Mouse (Mus musculus) limb, embryonic 15.5 days (tissue): ENCODE data around the gene Wwtr1. TPM values are rescaled to one million over a fixed set of nuclear protein-coding genes. Genes with fewer than 3 reads are reported as not detected.
A peak's percentile ranks its signal among the peaks of the same experiment; 100 is the strongest.

ENCODE experiments used
- ATAC-seq: fragments of 200-750 bp; cut with Nextera tagmentation; 2 replicates; pipeline ENCODE4 v1.8.0; 2017; ENCODE audit warnings: low read depth, moderate TSS enrichment; ENCODE audit not compliant: insufficient number of reproducible peaks, low FRiP score, low TSS enrichment
- H3K27ac ChIP-seq: fragments of 300-500 bp; sonication (generic); 2 replicates; pipeline ENCODE4 v1.5.1; 2015; ENCODE audit warnings: moderate library complexity, mild to moderate bottlenecking, inconsistent platforms
- H3K27me3 ChIP-seq: fragments of 300-500 bp; sonication (generic); 2 replicates; pipeline ENCODE4 v1.6.1; 2015; ENCODE audit warnings: inconsistent platforms
- H3K36me3 ChIP-seq: fragments of 300-500 bp; sonication (generic); 2 replicates; pipeline ENCODE4 v1.6.1; 2015; ENCODE audit warnings: inconsistent platforms
- H3K4me1 ChIP-seq: fragments of 300-500 bp; sonication (generic); 2 replicates; pipeline ENCODE4 v1.6.1; 2015; ENCODE audit warnings: inconsistent platforms
- H3K4me2 ChIP-seq: fragments of 300-500 bp; sonication (generic); 2 replicates; pipeline ENCODE4 v1.6.1; 2015; ENCODE audit warnings: mild to moderate bottlenecking, inconsistent platforms
- H3K4me3 ChIP-seq: fragments of 300-500 bp; sonication (generic); 2 replicates; pipeline ENCODE4 v1.5.1; 2015; ENCODE audit warnings: mild to moderate bottlenecking, inconsistent platforms
- H3K9ac ChIP-seq: fragments of 300-500 bp; sonication (generic); 2 replicates; pipeline ENCODE4 v1.6.1; 2015; ENCODE audit warnings: inconsistent platforms
- H3K9me3 ChIP-seq: fragments of 300-500 bp; sonication (generic); 2 replicates; pipeline ENCODE4 v1.6.1; 2016; ENCODE audit warnings: inconsistent platforms
- WGBS: fragments of 180-500 bp; shearing (Covaris S2); methylation state at CpG from one replicate; pipeline ENCODE4 v1.1.7; 2015; 5-methylcytosine and 5-hydroxymethylcytosine counted together
- polyA plus RNA-seq: library from polyadenylated mRNA; unstranded; fragments of >200 nt; fragmentation: Nextera tagmentation; extraction: Ambion mirVana; gene quantifications from 2 replicates; pipeline ENCODE4 v1.2.1, GENCODE M21; 2015

Gene Wwtr1
- polyA plus RNA-seq, 1 experiment from 2014 or later: 36.2 TPM

DNA sequence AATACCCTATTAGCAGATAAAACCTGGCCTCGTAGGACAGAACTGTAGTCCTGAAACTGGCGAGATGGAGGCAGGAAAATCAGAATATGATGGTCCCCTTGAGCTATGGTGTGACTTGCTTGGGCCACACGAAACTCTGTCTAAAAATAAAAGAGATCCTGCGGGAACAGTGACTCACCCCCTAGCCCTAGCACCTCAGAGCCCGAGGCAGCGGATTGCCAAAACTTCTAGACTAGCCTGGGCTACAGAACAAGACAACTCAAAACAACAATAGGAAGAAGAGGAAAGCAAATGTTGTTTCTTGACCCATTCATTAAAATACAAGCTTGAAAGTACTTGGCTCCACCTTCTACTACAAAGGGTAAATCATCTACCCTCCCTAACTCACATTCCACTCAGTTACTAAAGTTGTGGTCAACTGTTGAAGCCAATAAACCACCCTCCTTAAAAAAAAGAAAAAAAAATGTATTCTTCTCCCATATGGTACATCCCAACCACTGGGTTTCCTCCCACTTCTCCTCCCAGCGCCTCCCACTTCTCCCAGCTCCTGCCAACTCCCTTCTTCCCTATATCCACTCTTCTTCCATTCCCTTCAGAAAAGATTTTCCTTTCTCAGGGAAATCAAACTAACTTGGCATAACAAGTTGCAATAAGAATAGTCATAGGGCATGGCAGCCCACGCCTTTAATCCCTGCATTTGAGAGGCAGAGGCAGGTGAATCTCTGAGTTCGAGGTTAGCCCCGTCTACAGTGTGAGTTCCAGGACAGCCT is 4.9 kb upstream of the Wwtr1 start:
- Histone ChIP-seq H3K4me3 (no peak overlapping the region), H3K27ac (no peak overlapping the region), H3K9ac (no peak overlapping the region), H3K4me2 (no peak overlapping the region), H3K4me1 (peaks cover 8% of the 10 kb centered on the region), H3K27me3 (no peaks in the 10 kb centered on the region), H3K9me3 (no peaks in the 10 kb centered on the region), H3K36me3 (no peaks in the 10 kb centered on the region)
- no peak for ATAC-seq
- WGBS: 89% methylated on average over 10 of the region's 10 CpGs

DNA sequence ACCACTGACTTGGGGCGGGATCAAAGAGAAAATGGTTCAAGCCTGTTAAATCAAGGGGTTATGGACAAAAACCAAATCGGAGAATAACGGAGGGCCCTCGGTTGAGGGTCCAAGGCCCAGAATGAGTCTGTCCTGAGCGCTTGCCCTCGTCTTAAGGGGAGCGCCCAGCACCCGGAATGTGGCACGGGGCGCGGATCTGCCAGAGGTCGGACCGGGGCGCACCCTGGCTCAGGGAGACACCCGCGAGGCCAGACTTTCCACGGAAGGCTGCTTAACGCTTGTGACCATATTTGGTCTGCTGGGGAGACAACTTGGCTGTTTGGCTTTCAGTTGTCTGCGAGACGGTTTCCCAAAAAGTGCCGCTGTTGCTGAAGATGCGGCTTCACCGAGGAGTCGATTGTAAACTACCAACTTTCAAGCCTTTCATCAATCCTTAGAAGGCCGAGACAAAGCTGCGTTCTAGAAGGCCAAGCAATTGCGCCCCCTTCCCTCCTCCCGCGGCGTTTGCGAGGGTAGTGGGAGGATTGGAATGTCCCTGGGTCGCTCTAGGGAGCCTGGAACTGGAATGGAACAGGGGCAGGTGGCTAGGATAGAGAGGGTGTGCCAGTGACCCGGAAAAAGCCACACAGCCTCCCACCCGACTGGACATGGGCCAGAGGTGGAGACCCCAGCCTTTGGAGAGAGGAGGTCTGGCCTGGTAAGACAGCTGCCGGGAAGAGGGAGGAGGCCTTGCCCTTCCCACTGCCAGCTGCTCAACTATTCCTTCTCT is 530 bp upstream of the Wwtr1 start:
- Histone ChIP-seq H3K27ac (peak overlapping the region; percentile 98), H3K4me2 (peak overlapping the region; percentile 79), H3K4me1 (peaks cover 35% of the 10 kb centered on the region), H3K9me3 (no peaks in the 10 kb centered on the region), H3K27me3 (no peaks in the 10 kb centered on the region), H3K36me3 (no peaks in the 10 kb centered on the region), H3K4me3 (peak overlapping the region; percentile 84), H3K9ac (peak overlapping the region; percentile 90)
- ATAC-seq: peak; percentile 55
- WGBS: under 1% methylated on average over 35 of the region's 35 CpGs

DNA sequence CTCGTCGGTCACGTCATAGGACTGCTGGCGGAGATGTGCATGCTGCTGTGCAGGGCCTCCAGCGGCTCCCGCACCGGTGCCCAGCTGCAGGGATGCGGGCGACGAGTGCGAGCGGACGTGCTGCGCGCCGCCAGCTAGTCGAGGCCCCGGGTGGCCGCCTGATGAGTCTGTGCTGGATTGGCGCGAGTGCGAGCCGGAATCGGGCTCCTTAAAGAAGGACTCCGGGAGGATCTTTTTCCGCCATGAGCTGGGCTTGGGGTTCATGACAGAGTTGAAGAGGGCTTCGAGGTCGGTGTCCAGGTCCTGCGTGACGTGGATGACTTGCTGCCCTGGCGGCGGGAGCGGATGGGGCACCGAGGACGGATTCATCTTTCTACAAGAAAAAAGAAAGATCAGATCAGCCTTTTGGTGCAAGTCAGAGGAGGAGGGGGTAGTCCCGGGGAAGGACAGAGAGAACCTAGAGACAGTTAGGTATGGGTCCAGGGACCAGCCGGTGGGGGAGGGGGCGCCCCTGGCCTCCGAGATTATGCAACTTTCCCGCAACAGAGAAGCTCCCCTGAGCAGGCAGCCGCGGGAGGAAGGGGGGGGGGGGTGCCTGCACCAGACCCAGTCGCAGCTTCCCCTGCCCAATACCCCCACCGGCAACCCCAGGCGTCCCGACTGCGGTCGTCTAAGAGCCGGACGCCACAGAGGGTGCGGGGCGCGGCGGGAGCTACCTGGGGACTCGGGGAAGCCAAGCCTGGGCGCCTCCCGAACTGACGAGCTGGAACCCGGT is 638 bp downstream of the Wwtr1 start:
- Histone ChIP-seq H3K4me2 (peak overlapping the region; percentile 79), H3K36me3 (peaks cover 7% of the 10 kb centered on the region; the same call in 1 of the 2 replicates), H3K9ac (peak overlapping the region; percentile 90), H3K9me3 (no peaks in the 10 kb centered on the region), H3K4me3 (peak overlapping the region; percentile 84), H3K27ac (peak overlapping the region; percentile 98), H3K27me3 (no peaks in the 10 kb centered on the region), H3K4me1 (peaks cover 37% of the 10 kb centered on the region)
- peak; percentile 27 for ATAC-seq
- under 1% methylated on average over 56 of the region's 59 CpGs for WGBS

DNA sequence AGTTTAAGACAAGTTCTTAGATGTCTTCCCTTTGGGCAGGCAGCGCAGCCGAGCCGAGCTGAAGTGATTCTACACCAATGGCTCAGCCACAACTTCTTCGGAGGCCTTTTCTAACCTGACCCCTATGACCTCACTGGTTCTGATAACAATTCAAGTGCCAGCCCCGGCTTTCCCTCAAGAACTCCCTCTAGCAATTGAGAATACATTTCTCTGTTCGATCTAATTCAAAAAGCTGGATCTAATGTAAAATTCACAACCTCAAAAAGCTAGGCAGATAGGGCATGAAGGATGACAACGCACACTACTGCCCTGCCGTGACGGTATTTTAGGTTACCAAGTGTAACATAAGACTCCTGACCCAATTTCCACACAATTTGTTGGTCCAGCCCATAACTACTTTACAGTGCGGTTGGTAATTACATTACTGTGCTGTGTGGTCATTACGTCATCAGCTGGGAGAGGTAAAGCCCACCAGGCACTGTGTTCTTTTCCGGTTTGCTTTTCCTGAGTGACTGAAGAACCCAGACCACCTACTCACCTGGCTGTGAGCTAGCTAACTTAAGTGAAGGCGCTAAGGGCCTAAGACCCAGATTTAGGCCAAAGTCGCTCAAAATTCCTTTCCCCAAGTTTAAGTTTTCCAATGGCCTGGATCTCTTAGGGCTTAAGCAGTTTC is 1.7 kb downstream of the Wwtr1 start:
- WGBS: 28% methylated on average over 14 of the region's 14 CpGs
- H3K9ac ChIP-seq: peak overlapping the region; percentile 90
- H3K9me3 ChIP-seq: no peaks in the 10 kb centered on the region
- no peak for ATAC-seq
- peak overlapping the region; percentile 98 for H3K27ac ChIP-seq
- peak overlapping the region; percentile 84 for H3K4me3 ChIP-seq
- H3K4me1 ChIP-seq: peaks cover 37% of the 10 kb centered on the region
- H3K36me3 ChIP-seq: peaks cover 16% of the 10 kb centered on the region
- no peaks in the 10 kb centered on the region for H3K27me3 ChIP-seq
- peak overlapping the region; percentile 79 for H3K4me2 ChIP-seq

DNA sequence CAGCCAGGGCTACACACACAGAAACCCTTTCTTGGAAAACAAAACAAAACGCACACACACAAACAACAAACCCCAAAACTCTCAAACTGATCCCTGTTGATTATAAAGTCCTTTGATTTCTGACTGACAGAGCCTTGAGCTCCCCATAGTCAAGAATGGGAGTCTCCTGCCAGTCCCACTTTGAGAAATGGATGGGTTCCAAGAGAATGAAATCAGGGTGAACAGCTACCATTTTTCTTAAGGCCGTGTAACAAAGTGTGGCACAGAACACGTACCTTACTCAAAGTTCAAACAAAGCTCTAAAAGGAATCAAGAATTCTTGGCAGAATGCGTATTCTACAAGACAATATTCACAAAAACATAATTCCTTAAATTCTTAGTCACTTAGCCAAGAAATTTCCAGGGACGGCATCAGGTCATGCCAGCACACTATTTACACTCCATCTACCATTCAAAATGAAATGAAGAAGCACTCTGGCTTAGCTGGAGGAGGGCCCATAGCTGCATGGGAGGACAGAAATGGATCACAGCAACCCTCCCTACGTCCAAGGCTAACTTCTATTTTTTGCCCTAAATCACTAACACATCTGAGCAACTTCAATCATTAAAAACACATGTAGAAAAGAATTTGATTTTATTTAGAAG is 3.3 kb downstream of the Wwtr1 start:
- ATAC-seq: no peak
- H3K9ac ChIP-seq: no peak overlapping the region
- peak overlapping the region; percentile 84 for H3K4me3 ChIP-seq

DNA sequence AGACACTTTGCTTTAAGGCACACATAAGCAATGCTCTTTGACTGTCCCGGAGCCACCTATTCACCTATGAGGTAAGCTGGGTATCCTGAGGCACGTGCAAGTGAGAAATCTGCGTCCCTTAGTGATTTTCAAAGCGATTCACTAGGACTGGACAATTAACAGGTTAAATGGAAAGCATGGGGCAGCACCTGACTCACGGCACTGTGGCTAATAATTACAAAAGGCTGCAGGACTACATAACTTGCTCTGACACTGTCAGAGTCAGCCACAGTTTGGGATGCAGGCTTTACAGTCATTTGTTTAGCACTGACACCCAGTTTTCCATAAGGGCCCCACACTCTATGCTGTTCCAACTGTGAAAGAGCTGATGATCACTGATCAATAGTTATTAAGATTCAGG is 9.1 kb downstream of the Wwtr1 start:
- Histone ChIP-seq H3K9me3 (no peaks in the 10 kb centered on the region), H3K27ac (no peak overlapping the region), H3K36me3 (peaks cover 27% of the 10 kb centered on the region), H3K4me3 (no peak overlapping the region), H3K27me3 (no peaks in the 10 kb centered on the region), H3K9ac (no peak overlapping the region), H3K4me1 (peaks cover 20% of the 10 kb centered on the region), H3K4me2 (no peak overlapping the region)
- ATAC-seq: no peak
- WGBS: 75% methylated on average over 5 of the region's 5 CpGs

More for the DNA sequence above, 3.3 kb downstream of the Wwtr1 start:
- peaks cover 37% of the 10 kb centered on the region for H3K4me1 ChIP-seq
- H3K27me3 ChIP-seq: no peaks in the 10 kb centered on the region
- 48% methylated on average over 6 of the region's 6 CpGs for WGBS
- H3K9me3 ChIP-seq: no peaks in the 10 kb centered on the region
- peaks cover 22% of the 10 kb centered on the region for H3K36me3 ChIP-seq
- H3K27ac ChIP-seq: no peak overlapping the region
- peak overlapping the region; percentile 79 for H3K4me2 ChIP-seq

DNA sequence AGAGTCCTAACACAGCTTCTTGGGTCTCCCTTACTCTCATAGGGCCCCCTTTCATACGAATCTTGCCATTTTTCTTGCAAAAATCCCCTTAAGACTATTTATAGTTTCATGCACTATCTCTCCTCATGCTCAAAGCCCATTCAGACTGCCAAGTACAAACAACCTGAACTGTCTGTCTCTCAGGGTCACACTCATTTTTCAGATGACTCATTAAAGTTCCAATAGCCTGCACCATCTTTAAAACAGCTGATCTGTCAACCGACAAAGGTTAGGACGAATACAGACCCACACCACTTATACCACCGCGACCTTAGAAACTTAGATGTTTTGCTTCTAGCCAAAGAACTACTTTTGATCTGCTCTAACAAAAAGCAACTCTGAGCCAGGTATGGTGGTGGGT is 12.1 kb downstream of the Wwtr1 start:
- WGBS: 86% methylated on average over 5 of the region's 5 CpGs
- Histone ChIP-seq H3K4me3 (no peak overlapping the region), H3K36me3 (peaks cover 27% of the 10 kb centered on the region), H3K27me3 (no peaks in the 10 kb centered on the region), H3K9me3 (no peaks in the 10 kb centered on the region), H3K4me1 (peaks cover 16% of the 10 kb centered on the region), H3K27ac (no peak overlapping the region), H3K9ac (no peak overlapping the region), H3K4me2 (no peak overlapping the region)
- ATAC-seq: no peak

DNA sequence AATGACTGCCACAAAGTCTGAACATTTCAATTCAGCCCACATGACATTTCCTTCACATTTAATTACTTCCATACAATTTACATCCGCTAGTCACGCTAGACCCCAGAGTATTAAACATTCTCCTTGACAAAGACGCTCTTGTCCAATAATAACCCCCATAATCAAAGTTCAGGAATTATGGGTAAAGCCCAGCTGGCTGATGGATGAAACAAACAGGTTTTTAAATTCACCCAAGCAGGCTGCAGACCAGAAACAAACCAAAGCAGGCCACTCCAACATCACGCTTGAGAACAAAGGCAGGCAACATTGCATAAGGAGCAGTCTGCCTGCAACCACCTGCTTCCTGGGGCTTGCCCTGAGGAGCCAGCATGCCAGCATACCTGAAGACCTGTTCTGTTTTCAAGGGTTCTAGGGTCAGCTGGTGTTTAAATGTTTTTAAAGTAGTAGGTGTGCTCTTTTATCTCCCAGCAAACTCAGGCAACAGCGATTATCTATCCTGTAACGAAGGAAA is 12.7 kb downstream of the Wwtr1 start:
- Histone ChIP-seq H3K9me3 (no peaks in the 10 kb centered on the region), H3K4me3 (no peak overlapping the region), H3K27ac (0 out of 2 replicates have a peak overlapping the region, but pooled peaks have one; percentile 24), H3K4me2 (no peak overlapping the region), H3K36me3 (peaks cover 26% of the 10 kb centered on the region), H3K4me1 (peaks cover 16% of the 10 kb centered on the region), H3K9ac (no peak overlapping the region), H3K27me3 (no peaks in the 10 kb centered on the region)
- 49% methylated on average over 6 of the region's 6 CpGs for WGBS
- ATAC-seq: no peak

DNA sequence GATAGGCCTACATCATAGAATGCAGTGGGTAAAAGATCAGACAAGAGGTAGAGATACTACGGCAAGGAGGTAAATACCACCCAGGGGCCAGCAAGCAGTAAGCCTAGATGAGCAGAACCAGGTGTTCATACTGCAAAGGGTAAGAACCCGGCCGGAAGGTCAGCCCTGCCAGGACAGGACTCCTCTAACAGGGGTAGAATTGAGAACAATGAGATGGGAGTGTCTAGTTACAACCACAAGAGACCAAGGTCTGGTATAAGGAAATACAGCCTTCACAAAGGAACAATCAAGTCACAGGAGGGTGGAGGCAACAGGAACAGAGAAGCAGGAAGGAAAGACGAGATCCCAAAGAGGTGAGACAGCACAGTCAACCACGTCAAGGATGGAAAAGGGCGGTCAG is 16.9 kb downstream of the Wwtr1 start:
- no peak overlapping the region for H3K4me3 ChIP-seq
- H3K4me2 ChIP-seq: no peak overlapping the region
- 92% methylated on average over 6 of the region's 6 CpGs for WGBS
- no peak overlapping the region for H3K9ac ChIP-seq
- no peak overlapping the region for H3K27ac ChIP-seq
- no peaks in the 10 kb centered on the region for H3K27me3 ChIP-seq
- H3K9me3 ChIP-seq: no peaks in the 10 kb centered on the region
- H3K4me1 ChIP-seq: peaks cover 8% of the 10 kb centered on the region; the same call in 1 of the 2 replicates
- peaks cover 30% of the 10 kb centered on the region for H3K36me3 ChIP-seq
- ATAC-seq: no peak

DNA sequence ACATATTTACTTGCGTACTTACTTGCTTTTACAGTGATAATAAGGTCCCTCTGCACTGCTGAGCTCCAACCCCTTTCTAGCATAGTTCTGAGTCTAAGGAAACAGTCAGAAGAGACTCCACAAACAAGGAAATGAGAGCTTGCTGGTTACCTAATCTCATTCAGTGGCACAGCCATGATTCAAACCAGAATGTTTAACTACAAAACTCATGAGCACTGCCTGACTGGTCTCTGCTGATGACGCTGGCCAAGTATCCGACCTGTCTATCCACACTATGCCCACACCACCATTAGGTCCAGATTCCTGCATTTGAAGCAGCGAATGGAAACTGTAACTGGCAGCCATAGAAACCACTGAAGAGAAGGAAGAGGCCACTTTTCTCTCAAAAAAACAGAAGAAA is 18.3 kb downstream of the Wwtr1 start:
- H3K9ac ChIP-seq: no peak overlapping the region
- no peak overlapping the region for H3K27ac ChIP-seq
- 0 out of 2 replicates have a peak, but pooled peaks cover 5% of the 10 kb centered on the region for H3K4me1 ChIP-seq
- 92% methylated on average over 4 of the region's 4 CpGs for WGBS
- peaks cover 26% of the 10 kb centered on the region for H3K36me3 ChIP-seq
- no peaks in the 10 kb centered on the region for H3K9me3 ChIP-seq
- no peak for ATAC-seq
- no peak overlapping the region for H3K4me3 ChIP-seq
- H3K4me2 ChIP-seq: no peak overlapping the region
- H3K27me3 ChIP-seq: no peaks in the 10 kb centered on the region

DNA sequence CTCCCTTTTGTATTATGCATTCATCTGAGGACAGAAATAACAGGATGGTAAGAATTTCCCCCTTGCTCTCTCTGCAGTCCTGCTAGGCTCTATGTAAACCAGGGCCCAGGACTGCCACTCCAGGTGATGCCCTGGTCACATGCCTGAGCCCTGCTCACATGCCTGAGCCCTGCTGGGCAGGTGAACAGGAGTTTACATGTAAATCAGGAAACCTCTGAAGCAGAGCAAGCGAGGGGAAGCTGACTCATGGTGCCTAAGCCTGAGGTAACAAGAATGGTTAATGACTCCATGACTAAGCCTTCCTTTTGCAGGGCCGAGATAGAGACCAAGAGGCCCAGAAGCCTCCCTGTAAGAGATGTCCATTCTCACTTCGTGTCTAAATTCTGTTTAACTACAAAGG is 20.1 kb downstream of the Wwtr1 start:
- Histone ChIP-seq H3K27ac (no peak overlapping the region), H3K36me3 (peaks cover 18% of the 10 kb centered on the region), H3K9me3 (no peaks in the 10 kb centered on the region), H3K27me3 (no peaks in the 10 kb centered on the region), H3K9ac (no peak overlapping the region), H3K4me3 (no peak overlapping the region), H3K4me2 (no peak overlapping the region), H3K4me1 (peaks cover 10% of the 10 kb centered on the region; the same call in 1 of the 2 replicates)
- ATAC-seq: no peak
- 56% methylated on average over 3 of the region's 3 CpGs for WGBS
